Mouse (Mus musculus) small intestine, adult 2 months (tissue): ENCODE measurements around the gene 1600002K03Rik.

Experiments used
- CTCF ChIP-seq: fragments of 200-500 bp; IDR thresholded peaks from 2 replicates; pipeline ENCODE4 v1.5.1; 2012; ENCODE audit warnings: low read depth, mild to moderate bottlenecking, control low read depth, inconsistent platforms, low read length, moderate library complexity, mixed read lengths; ENCODE audit not compliant: insufficient replicate concordance, insufficient read length; ENCODE audit errors: extremely low read depth
- POLR2A ChIP-seq: fragments of 200-500 bp; IDR thresholded peaks from 2 replicates; pipeline ENCODE4 v1.6.1; 2012; ENCODE audit warnings: low read depth, mild to moderate bottlenecking, control low read depth, inconsistent platforms, low read length, moderate library complexity

DNA sequence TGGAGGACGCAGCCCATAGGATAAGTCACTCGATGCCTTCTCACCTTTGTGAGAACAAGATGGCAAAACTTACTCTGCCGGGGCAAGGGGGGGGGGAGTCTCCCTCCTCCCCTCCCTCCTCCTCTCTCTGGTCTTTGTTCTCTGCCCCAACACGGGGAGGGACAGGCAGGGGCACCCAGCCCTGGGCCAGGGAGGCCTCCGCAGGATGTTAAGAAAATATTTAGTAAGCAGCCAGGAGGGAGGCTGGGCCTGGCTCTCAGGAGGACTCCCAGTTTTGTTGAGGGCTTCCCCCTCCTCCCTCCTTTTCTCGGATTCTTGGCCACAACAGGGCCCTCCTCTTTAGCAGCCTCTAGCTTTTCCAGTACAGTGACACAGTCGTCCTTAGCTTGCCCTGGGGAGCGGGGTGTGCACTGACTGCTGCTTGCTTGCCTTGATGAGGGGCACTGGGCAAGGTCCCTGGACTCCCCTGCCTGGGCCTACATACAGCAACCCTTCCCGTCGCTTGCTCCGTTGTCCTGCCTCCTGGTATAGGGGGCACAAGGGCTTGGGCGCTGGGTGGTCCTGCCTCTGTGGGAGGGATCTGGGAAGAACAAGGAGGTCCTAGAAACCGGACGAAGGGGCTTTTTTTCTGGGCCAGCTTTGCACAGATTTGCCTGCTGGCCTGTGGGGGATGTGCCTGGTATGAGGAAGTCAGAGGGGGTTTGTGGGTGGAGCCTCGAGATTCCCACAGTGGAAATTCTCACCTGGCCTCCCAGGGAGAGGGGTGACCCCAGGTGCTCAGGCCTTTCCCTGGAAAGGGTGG lies 20.5 kb upstream of the 1600002K03Rik start:
- TF ChIP-seq POLR2A (no peak), CTCF (no peak)
